Mouse (Mus musculus): Measurements from ENCODE around the gene Dennd5a. TPM values are rescaled to one million over a fixed set of nuclear protein-coding genes. Genes with fewer than 3 reads are reported as not detected.
A peak's percentile ranks its signal among the peaks of the same experiment; 100 is the strongest.

Gene Dennd5a
- total and polyA plus RNA-seq, 3 experiments, result 33.1 to 78.8 (median 64.4) TPM

DNA sequence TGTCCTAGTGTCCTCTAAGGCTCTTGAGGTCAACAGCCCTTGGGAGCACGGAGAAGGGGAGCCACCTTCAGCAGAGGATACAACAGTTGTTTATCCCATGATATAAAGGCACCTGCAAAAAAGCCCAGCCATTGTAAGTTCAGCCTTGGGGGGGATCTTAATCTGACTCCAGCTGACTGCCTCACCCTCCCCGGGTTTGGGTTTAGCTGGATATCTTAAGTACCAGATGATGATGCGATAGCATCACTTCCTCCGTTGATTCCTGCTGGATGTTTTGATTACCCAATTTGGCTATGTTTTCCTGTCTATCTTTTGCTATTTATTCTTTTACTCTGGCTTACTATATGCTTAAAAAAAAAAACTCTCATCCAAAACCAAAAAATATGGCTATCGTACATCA is 89.0 kb downstream of the Dennd5a start:
- Histone ChIP-seq H3K27ac (ENCODE audit: control insufficient read depth, low read depth, low read length) (no peak overlapping the region), H3K9ac (ENCODE audit: control insufficient read depth, low read depth, low read length, poor library complexity, severe bottlenecking) (no peak overlapping the region), H3K79me2 (ENCODE audit: control insufficient read depth, insufficient read depth, low read length, poor library complexity) (no peaks in the 10 kb centered on the region), H3K9me3 (replicated peaks; ENCODE audit: insufficient read depth, low read length) (no peaks in the 10 kb centered on the region), H3K27me3 (ENCODE audit: control insufficient read depth in 1 of 2, insufficient read depth in 2 of 2, low read length in 2 of 2) (peaks cover 1 to 10% of the 10 kb centered on the region in 2 experiments; a peak in 3 of 4 replicates), H3K4me1 (ENCODE audit: control insufficient read depth in 1 of 2, insufficient read depth in 2 of 2, low read length in 2 of 2) (peaks cover 0 to 5% of the 10 kb centered on the region in 2 experiments; a peak in 3 of 4 replicates), H3K36me3 (ENCODE audit: control insufficient read depth in 1 of 2, insufficient read depth in 2 of 2, low read length in 2 of 2) (peaks cover 0 to 8% of the 10 kb centered on the region in 2 experiments; a peak in 2 of 4 replicates), H3K4me3 (ENCODE audit: control insufficient read depth in 1 of 2, insufficient read depth in 1 of 2, low read depth in 2 of 2, low read length in 2 of 2) (no peak overlapping the region)
- no peak for DNase-seq (ENCODE audit: low read depth, low spot score)
- TF ChIP-seq TAL1 (IDR thresholded peaks at IDR 0.05; ENCODE audit: low read length) (0 out of 2 replicates have a peak, but pooled peaks have one; percentile 5), ETS1 (IDR thresholded peaks at IDR 0.05; ENCODE audit: low read depth, low read length) (peak; percentile 77), SIN3A (IDR thresholded peaks at IDR 0.05; ENCODE audit: low read length) (no peak), E2F4 (IDR thresholded peaks at IDR 0.05; ENCODE audit: borderline replicate concordance, low read depth, low read length) (no peak), GATA1 (IDR thresholded peaks at IDR 0.05; ENCODE audit: low read depth, low read length) (peak; percentile 64), TCF12 (IDR thresholded peaks at IDR 0.05; ENCODE audit: low read depth, low read length) (peak; percentile 73; the same call in 1 of the 2 replicates), EP300 (IDR thresholded peaks at IDR 0.05; ENCODE audit: low read depth in 1 of 2, low read length in 2 of 2) (peak; percentile 42 to 63)

DNA sequence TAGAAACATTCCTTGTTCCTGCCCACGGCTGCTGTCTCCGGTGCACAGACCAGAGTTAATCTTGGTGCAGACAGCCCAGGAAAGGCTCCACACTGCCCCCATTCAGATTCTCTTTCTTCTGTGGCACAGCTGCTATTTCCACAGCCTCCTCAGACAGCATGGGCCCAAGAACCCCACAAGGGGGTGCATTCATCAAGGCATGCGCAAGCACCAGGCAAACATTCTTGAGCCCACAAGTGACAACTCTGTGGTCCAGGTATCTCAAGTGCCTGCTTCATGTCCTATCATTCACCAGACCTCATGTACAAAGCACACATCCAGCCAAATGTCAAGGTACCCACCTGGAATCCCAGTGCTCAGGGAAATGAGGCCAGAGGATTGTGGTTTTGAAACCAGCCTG is 91.8 kb downstream of the Dennd5a start:
- Histone ChIP-seq H3K36me3 (ENCODE audit: control insufficient read depth in 1 of 2, insufficient read depth in 2 of 2, low read length in 2 of 2) (peaks cover 0 to 12% of the 10 kb centered on the region in 2 experiments; a peak in 2 of 4 replicates), H3K27ac (ENCODE audit: control insufficient read depth, low read depth, low read length) (no peak overlapping the region), H3K9me3 (replicated peaks; ENCODE audit: insufficient read depth, low read length) (no peaks in the 10 kb centered on the region), H3K4me3 (ENCODE audit: control insufficient read depth in 1 of 2, insufficient read depth in 1 of 2, low read depth in 2 of 2, low read length in 2 of 2) (no peak overlapping the region), H3K27me3 (ENCODE audit: control insufficient read depth in 1 of 2, insufficient read depth in 2 of 2, low read length in 2 of 2) (peaks cover 17 to 24% of the 10 kb centered on the region in 2 experiments), H3K9ac (ENCODE audit: control insufficient read depth, low read depth, low read length, poor library complexity, severe bottlenecking) (no peak overlapping the region), H3K4me1 (ENCODE audit: control insufficient read depth in 1 of 2, insufficient read depth in 2 of 2, low read length in 2 of 2) (peaks cover 0 to 12% of the 10 kb centered on the region in 2 experiments; a peak in 3 of 4 replicates), H3K79me2 (ENCODE audit: control insufficient read depth, insufficient read depth, low read length, poor library complexity) (no peaks in the 10 kb centered on the region)
- TF ChIP-seq USF1 (IDR thresholded peaks at IDR 0.05; ENCODE audit: low read depth, low read length) (no peak), CTCF (IDR thresholded peaks at IDR 0.05 in 2 of 3, conservative IDR thresholded peaks at IDR 0.05 in 1 of 3; ENCODE audit: control insufficient read depth in 1 of 3, insufficient read depth in 1 of 3, low read depth in 2 of 3, low read length in 3 of 3, poor library complexity in 1 of 3, severe bottlenecking in 1 of 3) (peak in 2 of 3 experiments; percentile 3 to 29; a peak in 2 of 6 replicates), RCOR1 (IDR thresholded peaks at IDR 0.05; ENCODE audit: low read depth, low read length) (no peak), TBP (IDR thresholded peaks at IDR 0.05; ENCODE audit: low read depth, low read length) (no peak), NELFE (IDR thresholded peaks at IDR 0.05; ENCODE audit: low read depth, low read length) (no peak), SIN3A (IDR thresholded peaks at IDR 0.05; ENCODE audit: low read length) (no peak)
- DNase-seq (ENCODE audit: low read depth, low spot score), result no peak

DNA sequence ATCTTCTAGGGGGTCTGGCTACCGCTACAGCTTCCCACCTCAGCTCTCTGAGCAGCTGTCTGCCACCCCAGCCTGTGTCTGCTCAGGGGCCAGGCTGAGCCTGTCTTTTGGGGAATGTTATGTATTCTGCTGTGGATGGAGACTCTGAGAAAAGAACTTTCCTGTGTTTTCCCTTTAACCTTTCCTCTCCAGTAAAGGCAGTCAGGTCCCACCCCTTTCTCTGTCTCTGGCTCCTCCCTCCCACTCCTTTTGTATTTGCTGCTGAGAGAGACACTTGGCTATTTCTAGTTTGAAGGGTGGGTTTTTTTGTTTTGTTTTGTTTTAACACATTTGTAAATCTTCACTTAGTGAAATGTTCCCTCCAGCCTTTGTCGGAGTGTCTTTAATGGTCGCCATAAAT is 93.6 kb downstream of the Dennd5a start:
- Histone ChIP-seq H3K4me1 (ENCODE audit: control insufficient read depth in 1 of 2, insufficient read depth in 2 of 2, low read length in 2 of 2) (peaks cover 0 to 15% of the 10 kb centered on the region in 2 experiments; a peak in 3 of 4 replicates), H3K27me3 (ENCODE audit: control insufficient read depth in 1 of 2, insufficient read depth in 2 of 2, low read length in 2 of 2) (peaks cover 17 to 24% of the 10 kb centered on the region in 2 experiments), H3K27ac (ENCODE audit: control insufficient read depth, low read depth, low read length) (no peak overlapping the region), H3K79me2 (ENCODE audit: control insufficient read depth, insufficient read depth, low read length, poor library complexity) (no peaks in the 10 kb centered on the region), H3K9ac (ENCODE audit: control insufficient read depth, low read depth, low read length, poor library complexity, severe bottlenecking) (no peak overlapping the region), H3K4me3 (ENCODE audit: control insufficient read depth in 1 of 2, insufficient read depth in 1 of 2, low read depth in 2 of 2, low read length in 2 of 2) (no peak overlapping the region), H3K9me3 (replicated peaks; ENCODE audit: insufficient read depth, low read length) (no peaks in the 10 kb centered on the region), H3K36me3 (ENCODE audit: control insufficient read depth in 1 of 2, insufficient read depth in 2 of 2, low read length in 2 of 2) (peaks cover 0 to 11% of the 10 kb centered on the region in 2 experiments; a peak in 2 of 4 replicates)
- no peak for DNase-seq (ENCODE audit: low read depth, low spot score)
- TF ChIP-seq MEF2A (IDR thresholded peaks at IDR 0.05; ENCODE audit: extremely low read depth, insufficient replicate concordance, low read depth, low read length, poor library complexity, severe bottlenecking), result no peak
- TF ChIP-seq HCFC1 (IDR thresholded peaks at IDR 0.05; ENCODE audit: low read depth, low read length), result no peak
- no peak for TF ChIP-seq ETS1 (IDR thresholded peaks at IDR 0.05; ENCODE audit: low read depth, low read length)
- no peak for TF ChIP-seq KAT2A (conservative IDR thresholded peaks at IDR 0.05; ENCODE audit: low read depth, low read length)
- TF ChIP-seq MAZ (IDR thresholded peaks at IDR 0.05; ENCODE audit: low read depth, low read length), result no peak
- TF ChIP-seq POLR2AphosphoS5 (IDR thresholded peaks at IDR 0.05; ENCODE audit: borderline replicate concordance, low read depth, low read length), result no peak
